Mouse (Mus musculus) adrenal gland, postnatal 14 days (tissue): ENCODE measurements around the gene Hoxa3. TPM values are rescaled to one million over a fixed set of nuclear protein-coding genes. Genes with fewer than 3 reads are reported as not detected.

Source experiments
- DNase-seq: peaks from one replicate; pipeline ENCODE4 v3.0.0; 2021; ENCODE audit warnings: mixed read lengths
- long read RNA-seq, 2 experiments: library from polyadenylated mRNA; stranded (forward); transcript quantifications; one replicate each; pipeline ENCODE4 v2.0.0; 2021
- total RNA-seq: library from RNA; stranded (reverse); gene quantifications from 2 replicates; pipeline ENCODE4 v1.2.3, GENCODE M21; 2021

The Hoxa3 gene
- 6.9 and 10.5 TPM in 2 replicates for total RNA-seq
- long read RNA-seq, experiment 1, partial matches to known transcripts = 2 of 3 reads
- long read RNA-seq, experiment 1, other reads (novel, unspliced or antisense) = 1 of 3 reads
- long read RNA-seq, experiment 2, partial matches to known transcripts = 1 of 1 reads
- long read RNA-seq, experiment 2, other reads (novel, unspliced or antisense) = 0 of 1 reads

DNA sequence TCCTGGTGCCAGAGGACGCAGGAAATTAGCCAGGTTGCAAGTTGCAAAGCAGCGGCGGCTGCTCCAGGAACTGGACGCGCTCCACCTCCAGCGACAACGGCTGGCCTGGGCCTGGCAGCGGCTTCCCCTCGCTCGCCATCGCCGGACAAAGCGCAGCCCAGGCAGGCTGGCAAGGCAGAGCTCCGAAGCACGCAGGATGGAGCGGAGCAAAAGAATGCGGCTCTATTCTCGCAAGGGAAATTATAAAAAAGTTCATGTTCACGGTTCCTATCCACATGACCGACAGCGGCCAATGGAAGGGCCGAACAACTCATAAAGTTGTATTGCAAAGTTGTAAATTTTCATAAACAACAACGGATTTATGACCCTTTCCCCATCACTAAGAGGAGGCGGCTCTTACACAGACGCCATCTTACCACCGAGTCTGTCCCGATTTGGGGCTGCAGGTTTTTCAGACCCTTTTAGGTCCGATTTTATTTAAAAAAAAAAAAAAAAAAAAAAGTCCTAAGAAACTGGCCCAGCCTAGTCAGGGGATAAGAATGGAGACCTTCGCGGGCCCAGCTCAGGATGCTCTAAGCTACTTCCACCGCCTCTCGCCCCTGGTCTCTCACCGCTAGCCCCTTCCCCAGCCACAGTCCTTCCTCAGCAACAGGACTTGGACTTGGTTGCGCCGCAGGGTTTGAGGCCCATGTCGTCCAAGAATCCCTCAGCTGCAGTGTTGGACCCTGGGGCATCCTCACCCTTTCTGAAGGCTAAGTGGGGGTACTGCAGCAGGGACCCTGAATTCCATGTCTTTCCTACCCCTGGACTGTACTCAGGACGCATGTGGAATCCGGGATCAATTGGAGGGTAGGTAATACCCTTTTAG is at the start of gene Hoxa3, which contains the start of gene Gm28308:
TSS of gene Hoxa3 (minus strand) at position 218 of the 868 bp plus-strand sequence.
TSS of gene Gm28308 (minus strand) at position 221 of the 868 bp plus-strand sequence.
- DNase-seq = peak; percentile 85

DNA sequence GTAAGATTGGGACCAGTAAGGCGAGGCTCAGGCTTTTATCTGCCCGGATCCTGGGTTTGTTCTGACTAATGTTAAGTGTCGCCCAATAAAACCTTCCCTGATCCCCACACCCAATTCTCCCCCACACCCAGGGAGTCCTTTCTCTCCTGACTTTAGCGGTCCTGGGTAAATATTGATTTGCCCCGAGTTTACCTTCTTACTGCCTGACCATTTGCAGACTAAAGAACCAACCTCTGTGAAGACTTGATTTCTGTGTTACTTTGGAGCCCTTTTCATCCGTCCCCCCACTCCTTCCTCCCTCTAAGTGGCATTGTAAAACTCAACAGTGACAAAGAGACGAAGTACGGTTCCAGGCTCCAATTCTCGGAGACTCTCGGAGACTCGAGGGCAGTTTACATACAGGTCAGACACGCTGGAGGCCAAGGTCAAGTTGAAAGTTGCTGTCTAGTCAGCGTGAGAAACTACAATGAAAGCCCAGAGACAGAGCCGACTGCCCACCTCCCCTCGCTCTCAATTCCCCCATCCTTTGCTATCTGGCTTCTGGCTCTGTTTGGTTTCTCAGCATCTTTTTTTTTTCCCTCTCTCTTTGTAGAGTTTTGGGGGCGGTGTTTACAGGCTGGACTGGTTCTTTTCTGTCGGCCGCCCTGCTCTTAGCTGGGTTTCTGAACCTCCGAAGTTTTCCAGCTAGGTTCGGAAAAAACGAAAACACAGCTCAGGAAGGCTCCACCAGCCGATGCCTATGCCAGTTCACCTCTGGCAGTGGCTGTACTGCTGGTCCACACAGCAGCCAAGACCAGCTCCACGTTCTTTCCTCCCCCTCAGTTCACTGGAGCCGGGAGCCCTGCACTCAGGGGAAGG is 49.6 kb upstream of the Hoxa3 start:
- DNase-seq = no peak

DNA sequence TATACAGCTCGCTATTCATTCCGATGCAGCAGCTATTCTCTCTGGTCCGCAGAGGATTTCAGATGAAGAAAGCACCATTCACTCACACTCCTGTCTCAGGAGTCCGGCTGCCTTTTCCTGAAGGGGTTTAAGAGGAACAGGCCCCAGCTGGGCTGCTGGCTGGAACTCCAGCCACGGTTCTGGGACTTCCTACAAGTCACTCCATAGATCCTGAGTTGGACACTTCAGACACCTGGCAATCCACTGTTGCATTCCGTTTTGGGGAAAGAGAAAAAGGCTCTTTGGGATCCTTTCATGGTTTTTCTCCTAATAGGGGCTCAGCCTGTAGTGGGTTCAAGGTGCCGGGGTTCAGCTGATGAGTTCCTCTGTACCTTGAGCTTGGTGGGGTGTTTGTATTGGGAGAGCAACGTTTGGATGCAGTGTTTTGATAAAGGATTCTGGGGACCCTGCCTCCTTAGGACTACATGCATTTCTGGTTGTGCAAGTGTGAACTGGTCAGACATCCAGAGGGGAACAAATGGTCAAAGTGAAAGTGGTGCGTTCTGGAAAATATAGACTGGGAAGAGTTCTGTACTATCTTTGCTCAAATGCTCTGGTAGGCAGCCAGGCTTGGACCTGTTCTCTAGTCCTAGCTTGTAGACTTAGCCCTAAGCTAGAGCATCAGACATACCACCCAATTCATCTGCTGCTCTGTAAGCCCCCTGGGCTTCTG is 48.8 kb upstream of the Hoxa3 start:
- no peak for DNase-seq

DNA sequence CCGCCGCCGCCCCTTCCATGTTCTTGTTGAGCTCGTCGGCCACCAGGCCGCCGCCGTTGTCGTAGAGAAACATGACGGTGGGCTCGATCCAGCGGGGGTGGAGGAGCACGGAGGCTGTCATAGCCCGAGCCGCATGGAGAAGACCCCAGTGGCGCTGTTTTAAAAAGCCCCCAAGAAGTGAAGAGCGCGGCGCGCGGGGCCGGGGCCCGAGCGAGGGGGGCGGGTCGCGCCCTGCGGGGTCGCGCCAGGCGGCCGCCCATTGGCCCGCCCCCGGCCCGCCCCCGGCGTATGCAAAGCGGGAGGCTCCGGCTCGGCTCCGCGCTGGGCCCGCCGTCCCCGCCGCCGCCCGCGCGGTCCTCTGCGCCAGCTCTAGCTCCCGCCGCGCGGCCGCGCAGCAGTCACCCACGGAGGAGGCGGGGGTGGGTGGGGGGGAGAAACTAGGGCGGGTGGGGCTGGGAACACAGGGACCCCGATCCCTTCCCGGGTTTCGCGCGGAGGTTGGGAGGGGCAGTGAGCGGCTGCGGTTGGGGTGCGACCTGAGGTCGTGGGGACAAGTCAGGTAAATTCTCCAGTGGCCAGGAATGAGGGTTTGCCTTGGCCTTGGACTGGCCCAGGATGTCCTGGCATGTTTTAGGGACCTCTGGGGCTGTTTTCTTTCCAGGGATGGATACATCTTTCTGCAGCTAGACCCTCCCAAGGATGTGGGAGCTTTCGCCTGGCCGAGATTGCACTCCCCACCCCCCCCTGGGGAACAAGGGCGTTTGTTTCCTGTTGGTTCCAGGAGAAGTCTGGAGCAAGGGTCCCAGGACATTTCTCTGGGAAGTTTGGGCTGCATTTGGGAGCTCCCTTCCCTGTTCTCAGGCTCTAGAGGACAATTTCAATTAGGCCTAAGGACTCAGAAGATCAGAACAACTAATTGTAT is 47.8 kb upstream of the Hoxa3 start, which contains the start of gene Hoxa13:
TSS of gene Hoxa13 (minus strand) at position 227 of the 922 bp plus-strand sequence.
- no peak for DNase-seq

DNA sequence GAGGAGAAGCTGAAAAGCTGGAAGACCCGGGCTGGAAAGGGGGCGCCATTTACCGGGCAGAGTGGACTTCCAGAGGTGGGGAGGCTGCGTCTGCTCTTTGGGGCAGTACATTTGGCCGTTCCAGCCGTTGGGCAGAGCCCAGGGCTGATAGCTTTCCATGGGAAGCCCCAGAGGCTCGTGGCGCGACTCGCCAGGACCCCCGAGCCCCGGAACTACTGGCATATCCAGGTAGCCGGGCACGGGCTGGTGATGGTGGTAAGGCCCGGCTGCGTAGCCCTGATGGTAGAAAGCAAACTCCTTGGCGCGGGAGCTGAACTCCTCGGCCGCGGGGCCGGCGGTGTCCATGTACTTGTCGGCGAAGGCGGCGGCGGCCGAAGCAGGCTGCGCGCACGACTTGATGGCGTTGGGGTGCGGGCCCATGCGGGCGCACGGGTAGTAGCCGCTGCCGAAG is 46.7 kb upstream of the Hoxa3 start:
- DNase-seq = no peak

DNA sequence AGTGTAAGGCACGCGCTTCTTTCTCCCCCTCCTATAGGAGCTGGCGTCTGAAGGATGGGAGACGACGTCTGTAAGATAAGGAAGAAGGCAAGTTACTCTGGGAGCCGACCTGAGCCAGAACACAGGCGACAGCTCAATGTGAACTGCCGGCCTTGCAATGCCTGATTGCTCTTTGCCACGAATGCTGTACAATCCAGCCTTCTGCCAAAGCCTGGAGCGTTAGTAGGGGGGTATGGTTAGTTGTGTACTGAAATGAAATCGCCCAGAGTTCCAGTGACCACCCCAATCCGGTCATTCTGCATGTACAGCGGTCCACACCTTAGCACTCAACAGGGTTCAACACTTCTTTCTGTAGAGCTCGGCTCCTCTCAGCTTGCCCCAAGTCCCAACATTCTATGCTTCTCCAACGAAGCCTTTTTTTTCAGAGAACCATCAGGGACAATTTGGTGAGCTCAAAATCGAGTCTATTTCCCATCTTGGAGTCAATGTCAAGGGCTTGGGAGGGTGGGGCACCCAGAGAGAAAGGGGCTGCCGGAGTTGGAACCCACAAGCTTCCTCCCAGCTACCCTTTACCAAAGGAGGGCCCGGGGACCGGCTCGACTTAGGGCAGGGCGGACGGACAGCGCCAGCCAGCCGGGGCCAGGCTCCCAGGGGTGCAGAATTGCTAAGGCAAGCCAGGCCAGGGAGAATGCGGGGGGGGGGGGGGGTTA is 46.1 kb upstream of the Hoxa3 start:
- no peak for DNase-seq

DNA sequence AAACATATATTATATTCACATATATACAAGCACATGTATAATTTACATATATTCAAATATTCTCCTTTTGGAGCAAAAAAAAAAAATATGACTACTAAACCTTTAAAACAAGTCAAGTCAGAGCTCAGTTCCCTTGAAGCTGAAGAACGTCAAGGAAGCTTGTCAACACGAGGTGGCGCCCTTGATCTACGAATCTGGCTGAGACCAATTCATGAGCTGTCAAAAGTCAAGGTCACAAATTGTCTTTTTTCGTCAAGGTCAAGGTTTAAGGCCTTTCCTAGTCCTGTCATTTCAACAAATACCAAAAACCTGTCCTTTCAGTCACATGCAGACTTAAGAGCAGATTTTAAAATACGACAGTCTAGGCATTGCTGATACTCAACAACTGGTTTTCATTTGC is 43.8 kb upstream of the Hoxa3 start:
- peak; percentile 84 for DNase-seq

DNA sequence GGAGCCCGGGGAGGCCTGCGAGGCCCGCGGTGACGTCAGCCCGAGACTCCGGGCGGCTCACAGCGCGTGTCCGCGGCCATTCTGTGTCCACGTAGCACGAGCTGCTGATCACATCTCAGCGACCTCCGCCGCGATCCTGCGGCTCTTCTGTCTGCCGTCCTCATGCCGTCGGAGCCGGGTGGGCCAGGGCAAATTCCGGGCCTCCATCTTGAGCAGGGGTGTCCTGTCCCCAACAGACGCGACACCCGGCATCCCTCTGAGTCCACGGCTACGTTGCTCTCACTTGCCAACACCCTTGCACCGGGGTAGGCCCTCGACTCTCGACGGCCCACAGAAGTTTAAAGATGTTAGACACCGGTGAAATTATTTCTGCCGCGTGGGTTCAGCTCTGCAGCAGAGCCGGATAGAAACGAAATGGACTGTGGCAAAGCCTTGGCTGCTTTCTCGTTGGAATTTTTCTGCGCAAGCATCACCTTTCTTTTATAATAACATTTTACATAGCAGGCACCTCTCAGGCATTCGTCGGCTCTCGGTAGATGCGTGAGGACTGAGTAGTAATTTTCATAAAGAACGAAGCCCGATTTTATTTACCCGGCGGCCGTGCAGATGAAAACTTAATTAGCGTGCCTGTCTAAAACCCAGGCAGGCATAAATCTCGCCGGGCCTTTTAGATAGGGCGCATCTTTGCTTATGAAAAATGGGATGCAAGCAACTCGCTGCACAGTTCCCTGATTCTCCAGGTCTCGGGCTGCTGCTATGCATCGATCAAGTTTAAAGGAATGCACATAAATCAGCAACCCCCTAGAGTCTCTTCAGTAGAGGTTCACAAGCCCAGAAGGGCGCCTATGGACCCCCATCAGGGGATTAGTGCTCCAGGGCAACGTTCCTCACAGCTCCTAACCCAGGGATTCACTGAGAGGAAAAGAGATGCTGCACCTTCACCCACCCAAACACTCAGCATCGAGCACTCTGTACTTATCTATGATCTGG is 40.7 kb upstream of the Hoxa3 start:
- DNase-seq = no peak

DNA sequence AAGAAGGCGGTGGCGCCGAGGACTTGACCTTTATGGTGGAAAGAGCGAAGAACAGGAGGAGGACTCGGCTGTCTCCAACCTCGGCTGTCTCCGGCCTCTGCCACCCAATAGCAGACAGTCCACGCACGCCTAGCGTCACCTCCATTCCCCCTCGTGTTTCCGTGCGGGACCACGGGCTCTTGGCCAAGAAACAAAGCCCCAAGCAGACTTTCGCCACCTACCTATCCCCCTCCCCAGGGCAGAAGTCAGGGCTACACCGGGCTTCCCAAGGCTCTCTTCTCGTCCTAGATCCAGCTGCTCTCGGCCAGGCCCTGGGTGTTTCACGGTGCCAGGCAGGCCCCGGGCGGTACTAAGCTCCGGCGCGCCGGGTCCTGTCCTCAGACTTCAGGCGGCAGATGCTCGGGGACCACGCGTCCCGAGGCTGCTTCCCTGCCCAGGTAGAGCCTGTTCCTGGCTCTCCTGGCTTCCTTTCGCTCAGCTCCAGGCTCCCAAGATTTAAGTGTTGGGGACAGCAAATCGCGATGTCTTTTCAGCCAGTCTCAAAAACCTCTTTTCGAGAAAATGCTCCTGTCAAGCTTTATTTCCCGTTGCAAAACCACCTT is 39.7 kb upstream of the Hoxa3 start:
- DNase-seq = no peak

DNA sequence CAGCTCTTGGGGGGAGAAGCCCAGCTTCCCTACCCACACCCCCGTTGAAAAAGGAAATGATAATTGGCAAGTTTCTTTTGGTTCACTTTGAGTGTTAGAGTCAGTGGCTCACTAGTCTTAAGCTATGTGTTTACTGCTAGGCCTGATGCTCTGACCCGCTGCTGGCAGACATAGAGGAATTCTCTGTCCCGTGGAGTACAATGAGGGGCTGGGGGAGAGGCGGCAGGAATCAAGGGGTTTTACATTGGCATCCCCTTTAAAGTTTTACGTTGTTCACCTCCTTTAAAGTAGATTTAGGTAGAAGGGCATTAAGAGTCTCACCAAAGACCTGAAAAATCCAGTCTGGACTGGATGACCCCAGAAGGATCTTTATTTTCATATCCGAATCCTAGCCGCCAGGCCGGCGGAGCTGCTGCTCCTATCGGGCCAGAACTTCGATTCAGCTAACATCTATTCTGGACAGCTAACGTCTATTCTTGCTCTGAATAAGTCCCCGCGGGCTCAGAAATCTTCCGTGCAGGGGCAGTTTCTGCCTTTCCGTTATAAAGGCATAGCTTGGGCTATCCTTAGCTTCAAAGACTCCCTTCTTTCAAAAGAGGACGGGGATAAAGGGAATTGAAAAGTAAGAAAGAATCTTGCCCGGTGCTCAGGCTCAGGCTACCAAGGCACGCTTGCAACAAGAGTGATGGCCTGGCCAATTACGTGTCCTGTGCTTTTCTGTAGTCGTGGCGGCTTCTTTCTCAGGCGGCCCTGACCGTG is 39.1 kb upstream of the Hoxa3 start:
- DNase-seq = no peak

DNA sequence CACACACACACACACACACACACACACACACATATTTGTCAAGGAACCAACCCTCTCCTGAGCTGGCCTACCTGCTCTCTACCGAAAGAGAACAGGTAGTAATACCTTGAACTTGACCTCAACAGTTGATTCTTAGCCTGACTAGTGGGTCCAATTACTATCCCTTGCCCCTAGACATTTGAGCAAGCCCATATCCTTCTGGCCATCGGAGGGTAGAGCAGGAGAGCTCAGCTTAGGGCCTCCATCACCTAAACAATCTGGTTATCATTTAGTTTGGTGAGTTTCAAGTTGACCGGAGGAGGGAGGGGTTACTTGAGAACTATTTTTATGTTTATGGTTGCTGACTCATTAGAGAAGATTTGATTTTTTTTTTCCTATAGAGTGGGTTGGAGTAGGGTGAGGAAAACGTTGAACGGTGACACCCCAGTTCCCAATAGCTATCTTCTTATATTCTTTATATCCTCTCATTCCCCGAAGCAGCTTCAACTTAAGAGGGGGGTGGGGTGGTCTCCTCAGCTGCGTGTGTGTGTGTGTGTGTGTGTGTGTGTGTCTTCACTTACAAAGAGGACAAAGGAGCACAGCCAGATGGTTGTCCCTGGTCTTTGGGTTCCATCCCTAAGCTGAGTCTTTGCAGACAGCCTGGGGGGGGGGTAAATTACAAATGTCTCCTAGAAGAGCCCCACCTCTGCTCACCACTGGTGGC is 38.2 kb upstream of the Hoxa3 start:
- no peak for DNase-seq

DNA sequence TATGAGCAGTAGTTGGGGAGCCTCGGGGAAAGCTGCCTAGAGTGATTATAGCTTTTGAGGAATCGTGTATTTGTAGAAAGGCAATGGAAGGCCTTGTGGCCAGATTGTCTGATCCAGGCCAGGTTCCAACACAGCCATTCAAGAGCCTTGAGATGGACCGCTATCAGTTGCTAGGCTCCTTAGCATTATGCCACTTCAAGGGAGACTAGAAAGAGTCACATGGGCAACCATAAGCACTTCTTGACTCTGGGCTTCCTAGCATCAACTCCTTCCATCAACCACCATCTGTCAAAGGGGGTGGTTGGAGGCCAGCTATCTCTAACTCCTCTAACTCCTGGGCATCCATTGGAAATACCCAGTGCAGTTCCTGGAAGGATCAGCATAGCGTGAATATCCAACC is 36.7 kb upstream of the Hoxa3 start:
- no peak for DNase-seq

DNA sequence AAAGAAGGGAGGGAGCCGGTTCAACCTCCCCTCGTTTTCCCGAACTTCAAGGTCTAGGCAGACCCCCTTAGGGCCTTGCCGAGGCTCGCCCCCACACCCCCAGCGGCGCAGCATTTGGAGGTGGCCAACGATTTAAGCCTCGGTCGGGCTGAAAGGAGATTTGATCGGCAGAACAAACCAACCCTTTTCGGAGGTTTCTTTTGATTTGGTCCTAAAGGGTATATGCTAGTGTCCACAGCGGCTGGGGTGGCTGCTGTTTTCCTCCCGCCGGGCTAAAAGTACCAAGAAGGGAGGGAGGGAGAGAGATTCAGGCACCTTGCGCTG is 36.2 kb upstream of the Hoxa3 start:
- no peak for DNase-seq

DNA sequence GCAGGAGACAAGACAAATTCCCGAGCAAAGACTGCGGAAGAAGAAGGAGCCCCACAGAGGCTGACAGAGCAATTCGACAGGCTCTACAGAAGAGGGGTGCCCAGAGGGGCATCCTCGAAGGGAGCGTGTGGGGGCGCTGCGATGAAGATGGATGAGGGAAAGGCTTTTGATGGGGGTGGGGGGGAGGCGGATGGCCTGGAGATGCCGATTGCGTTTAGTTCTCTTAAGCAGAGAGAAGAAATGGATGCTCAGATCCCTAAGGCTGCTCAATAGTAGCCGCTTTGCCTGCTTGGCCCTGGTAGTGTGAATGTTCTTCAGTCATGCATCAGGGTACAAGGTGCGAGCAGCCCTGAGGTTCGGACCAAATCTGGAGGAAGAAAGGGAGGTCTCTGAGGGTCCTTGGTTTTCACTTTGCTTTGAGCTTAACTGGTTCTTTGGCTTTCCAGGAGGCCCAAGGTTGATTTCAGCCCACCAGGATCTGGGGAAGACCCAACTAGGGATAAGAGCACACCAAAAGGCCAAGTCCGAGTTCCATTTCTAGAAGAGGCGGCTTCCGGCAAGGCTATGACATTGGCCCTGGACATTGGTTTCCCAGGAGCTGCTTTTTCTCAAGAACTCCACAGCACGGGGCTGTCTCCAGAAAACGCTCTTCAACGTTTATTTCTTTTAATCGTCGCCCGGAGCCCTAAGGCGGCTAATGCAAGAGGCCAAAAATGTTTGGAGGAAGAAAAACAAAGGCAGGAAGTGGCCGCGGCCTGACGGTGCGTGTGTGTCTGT is 35.7 kb upstream of the Hoxa3 start:
- no peak for DNase-seq

DNA sequence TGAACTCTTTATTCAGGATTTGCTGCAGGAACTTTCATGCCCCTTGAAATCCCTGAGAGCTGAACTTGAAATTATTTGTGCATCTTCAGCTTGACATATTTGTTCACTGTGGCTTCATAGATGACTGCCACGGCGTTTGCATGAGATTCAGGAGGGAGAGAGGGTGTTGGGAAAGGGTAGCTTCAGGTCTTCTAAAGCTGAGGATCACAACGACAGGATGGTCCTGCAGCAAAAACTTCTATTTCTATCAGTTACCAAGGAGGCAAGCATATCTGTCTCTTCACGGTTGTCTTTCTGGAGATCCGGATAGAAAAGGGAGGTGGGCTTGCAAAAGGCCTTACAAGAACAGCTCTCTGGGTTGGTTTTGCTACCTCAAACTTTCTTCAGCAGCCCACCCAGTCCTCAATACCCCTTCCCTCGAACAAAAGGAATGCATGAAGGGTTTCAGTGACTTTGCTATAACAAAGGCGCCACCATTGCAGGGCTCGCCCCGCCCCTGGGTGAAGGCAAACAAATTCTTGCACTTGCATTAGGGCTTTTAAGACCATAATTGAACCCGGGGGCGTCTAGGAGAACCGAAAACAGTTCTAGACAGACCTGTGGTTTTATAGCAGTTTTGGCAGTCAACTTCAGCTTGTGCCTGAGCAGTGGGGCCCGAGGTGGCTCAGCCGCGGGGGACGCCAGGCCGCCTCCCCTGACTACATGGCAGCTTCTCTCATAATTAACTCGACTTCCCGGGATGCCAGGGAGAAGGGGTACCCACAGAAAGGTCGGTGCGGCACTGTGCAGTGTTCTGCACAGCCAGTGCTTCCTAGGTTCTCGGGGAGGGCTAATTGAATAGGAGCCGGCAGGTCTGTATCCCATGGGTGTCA is 34.9 kb upstream of the Hoxa3 start:
- no peak for DNase-seq
